Comparison of ENCODE assay signal across 16 mouse cellular contexts in genomic region chrX:131663622-131664021, GRCm38 (mm10).
"Had no signal": no experiment of that assay in that cellular context is flagged by ENCODE, and none has a peak within 500 bp of the region (broad histone marks: within the 10 kb centered on the region; RNA-seq: fewer than 3 reads in every experiment).

No protein-coding gene starts in this region.

- H3K4me1 ChIP-seq: neural tube, embryonic 13.5 days; neural tube, embryonic 15.5 days; stomach, embryonic 15.5 days had no signal

- H3K36me3 ChIP-seq: neural tube, embryonic 13.5 days; neural tube, embryonic 15.5 days; stomach, embryonic 15.5 days had no signal

- H3K4me3 ChIP-seq: neural tube, embryonic 13.5 days; neural tube, embryonic 15.5 days; stomach, embryonic 15.5 days had no signal

- H3K27me3 ChIP-seq: neural tube, embryonic 13.5 days; neural tube, embryonic 15.5 days; stomach, embryonic 15.5 days had no signal

- H3K9ac ChIP-seq: neural tube, embryonic 13.5 days; neural tube, embryonic 15.5 days; stomach, embryonic 15.5 days had no signal

- H3K27ac ChIP-seq: neural tube, embryonic 13.5 days; neural tube, embryonic 15.5 days; stomach, embryonic 15.5 days; stomach, postnatal 0 days had no signal

- DNase-seq: retina, postnatal 1 day; right cerebral cortex, adult 18-20 months; right cerebral cortex, postnatal 14 days; right cerebral cortex, postnatal 25 days; right cerebral cortex, postnatal 4 days; spleen, adult 18-20 months; thymus, adult 18-20 months; thymus, adult 2 months; thymus, postnatal 14 days; thymus, postnatal 25 days; thymus, postnatal 36 days; thymus, postnatal 4 days had no signal

- H3K9me3 ChIP-seq: neural tube, embryonic 13.5 days; neural tube, embryonic 15.5 days; stomach, embryonic 15.5 days had no signal
